ENCODE assay signal across 32 mouse cellular contexts in genomic region chr1:181460283-181460682, GRCm38 (mm10). TPM values are rescaled to one million over a fixed set of nuclear protein-coding genes. Genes with fewer than 3 reads are reported as not detected.
"Had no signal": no experiment of that assay in that cellular context is flagged by ENCODE, and none has a peak within 500 bp of the region (broad histone marks: within the 10 kb centered on the region; RNA-seq: fewer than 3 reads in every experiment).

No protein-coding gene starts in this region.

- H3K4me3 ChIP-seq: embryonic facial prominence, embryonic 10.5 days; embryonic facial prominence, embryonic 12.5 days; embryonic facial prominence, embryonic 13.5 days; embryonic facial prominence, embryonic 15.5 days; erythroblast, embryonic 14.5 days; forebrain, embryonic 10.5 days; forebrain, embryonic 12.5 days; forebrain, embryonic 13.5 days; forebrain, embryonic 15.5 days; gastrocnemius, adult 2 months; heart, adult 2 months had no signal

- DNase-seq: cerebellum, adult 8-10 months; cerebellum, adult 9-10 months; cerebellum, adult 9-11 months; cerebellum, postnatal 10 days; cerebellum, postnatal 14 days; cerebellum, postnatal 25 days; cerebellum, postnatal 36 days; embryo, embryonic 11 days; forebrain, postnatal 0 days; gastrocnemius, adult 2 months; gastrocnemius, postnatal 10 days; gastrocnemius, postnatal 14 days; gastrocnemius, postnatal 25 days; gastrocnemius, postnatal 36 days; heart, adult 11 months; heart, adult 18-20 months; heart, adult 2 months had no signal

- H3K27ac ChIP-seq: embryonic facial prominence, embryonic 10.5 days; embryonic facial prominence, embryonic 12.5 days; embryonic facial prominence, embryonic 13.5 days; embryonic facial prominence, embryonic 15.5 days; forebrain, embryonic 10.5 days; forebrain, embryonic 12.5 days; forebrain, embryonic 13.5 days; forebrain, embryonic 15.5 days; gastrocnemius, adult 2 months; heart, adult 2 months had no signal

RNA-seq across cellular contexts. Expression of gene Ccdc121, which starts 51.0 kb away (rescaled TPM):
- total RNA-seq: common myeloid progenitor, adult 5-6 weeks; gastrocnemius, adult 18-20 months; gastrocnemius, adult 2 months; gastrocnemius, adult 8-10 months; gastrocnemius, postnatal 10 days; gastrocnemius, postnatal 14 days; gastrocnemius, postnatal 25 days; gastrocnemius, postnatal 36 days; gastrocnemius, postnatal 4 days; granulocyte monocyte progenitor cell, adult 5-6 weeks; heart, adult 18-20 months; heart, adult 2 months; heart, adult 8-10 months had no signal
